Mouse (Mus musculus) lung, embryonic 14.5 days (tissue): ENCODE data around the gene Golph3l. TPM values are rescaled to one million over a fixed set of nuclear protein-coding genes. Genes with fewer than 3 reads are reported as not detected.
"Not testable (repeated sequence)": the region's sequence is repeated elsewhere in the genome, so short reads cannot be mapped to it uniquely, and the experiment has no call there.

Experiments used
- ATAC-seq: fragments of 200-750 bp; cut with Nextera tagmentation; 2 replicates; pipeline ENCODE4 v1.8.0; 2017; ENCODE audit warnings: mild to moderate bottlenecking, moderate TSS enrichment, moderate library complexity; ENCODE audit not compliant: insufficient read depth
- DNase-seq: peaks from one replicate; pipeline ENCODE4 v3.0.0-alpha.2; 2015
- H3K27ac ChIP-seq: fragments of 300-500 bp; sonication (generic); 2 replicates; pipeline ENCODE4 v1.5.1; 2014; ENCODE audit warnings: low read depth, mild to moderate bottlenecking, moderate library complexity
- H3K27me3 ChIP-seq: fragments of 300-500 bp; sonication (generic); 2 replicates; pipeline ENCODE4 v1.6.1; 2014; ENCODE audit warnings: low read length, control low read depth; ENCODE audit not compliant: insufficient read depth
- H3K36me3 ChIP-seq: fragments of 300-500 bp; sonication (generic); 2 replicates; pipeline ENCODE4 v1.6.1; 2014; ENCODE audit warnings: control low read depth; ENCODE audit not compliant: insufficient read depth
- H3K4me1 ChIP-seq: fragments of 300-500 bp; sonication (generic); 2 replicates; pipeline ENCODE4 v1.6.1; 2014; ENCODE audit warnings: antibody characterized with exemption, control low read depth; ENCODE audit not compliant: insufficient read depth
- H3K4me2 ChIP-seq: fragments of 300-500 bp; sonication (generic); 2 replicates; pipeline ENCODE4 v1.6.1; 2014; ENCODE audit warnings: mild to moderate bottlenecking
- H3K4me3 ChIP-seq: fragments of 300-500 bp; sonication (generic); 2 replicates; pipeline ENCODE4 v1.5.1; 2014; ENCODE audit warnings: low read depth, low read length
- H3K9ac ChIP-seq: fragments of 300-500 bp; sonication (generic); 2 replicates; pipeline ENCODE4 v1.6.1; 2014
- H3K9me3 ChIP-seq: fragments of 300-500 bp; sonication (generic); 2 replicates; pipeline ENCODE4 v1.6.1; 2016; ENCODE audit warnings: low read depth, low read length, control low read depth
- CTCF ChIP-seq: IDR thresholded peaks from 2 replicates; pipeline ENCODE4 v1.5.1; 2016; ENCODE audit warnings: antibody characterized with exemption, low read depth
- WGBS: fragments of 180-500 bp; shearing (Covaris S2); extraction: QIAGEN DNeasy Blood & Tissue Kit; methylation state at CpG from one replicate; pipeline ENCODE4 v1.1.7; 2014; 5-methylcytosine and 5-hydroxymethylcytosine counted together
- polyA plus RNA-seq: library from polyadenylated mRNA; unstranded; fragments of >200 nt; fragmentation: Nextera tagmentation; extraction: Ambion mirVana; gene quantifications from 2 replicates; pipeline ENCODE4 v1.2.1, GENCODE M21; 2014

Gene Golph3l
- polyA plus RNA-seq, 1 experiment from 2014 or later: 29.3 TPM

GRCm38 (mm10) chr3:95606096-95606495 is 17.4 kb downstream of the Golph3l start:
- Histone ChIP-seq H3K36me3 (peaks cover 30% of the 10 kb centered on the region), H3K9me3 (no peaks in the 10 kb centered on the region), H3K4me3 (no peak overlapping the region), H3K4me2 (no peak overlapping the region), H3K9ac (no peak overlapping the region), H3K4me1 (no peaks in the 10 kb centered on the region), H3K27me3 (no peaks in the 10 kb centered on the region), H3K27ac (no peak overlapping the region)
- DNase-seq (peak; percentile 56), ATAC-seq (no peak)
- WGBS: 78% methylated on average over 3 of the region's 3 CpGs
- no peak for TF ChIP-seq CTCF

GRCm38 (mm10) chr3:95609195-95609594 is 20.5 kb downstream of the Golph3l start:
- DNase-seq (no peak), ATAC-seq (no peak)
- 59% methylated on average over 3 of the region's 3 CpGs for WGBS
- no peak for TF ChIP-seq CTCF
- no peak overlapping the region for H3K4me2 ChIP-seq
- no peaks in the 10 kb centered on the region for H3K4me1 ChIP-seq
- H3K27me3 ChIP-seq: no peaks in the 10 kb centered on the region
- no peak overlapping the region for H3K9ac ChIP-seq
- no peak overlapping the region for H3K4me3 ChIP-seq
- H3K27ac ChIP-seq: no peak overlapping the region
- no peaks in the 10 kb centered on the region for H3K9me3 ChIP-seq
- H3K36me3 ChIP-seq: peaks cover 38% of the 10 kb centered on the region

GRCm38 (mm10) chr3:95613996-95614395 is 25.3 kb downstream of the Golph3l start:
- Histone ChIP-seq H3K27ac (no peak overlapping the region), H3K4me3 (no peak overlapping the region), H3K36me3 (peaks cover 41% of the 10 kb centered on the region), H3K9me3 (no peaks in the 10 kb centered on the region), H3K9ac (no peak overlapping the region), H3K4me2 (no peak overlapping the region), H3K4me1 (no peaks in the 10 kb centered on the region), H3K27me3 (no peaks in the 10 kb centered on the region)
- DNase-seq (no peak), ATAC-seq (no peak)
- 100% methylated on average over 1 of the region's 1 CpGs for WGBS
- TF ChIP-seq CTCF: no peak

GRCm38 (mm10) chr3:95618511-95618910 is 29.8 kb downstream of the Golph3l start:
- DNase-seq (no peak), ATAC-seq (no peak)
- Histone ChIP-seq H3K9ac (no peak overlapping the region), H3K36me3 (peaks cover 28% of the 10 kb centered on the region), H3K27ac (no peak overlapping the region), H3K4me2 (no peak overlapping the region), H3K27me3 (no peaks in the 10 kb centered on the region), H3K4me1 (no peaks in the 10 kb centered on the region), H3K4me3 (no peak overlapping the region), H3K9me3 (no peaks in the 10 kb centered on the region)
- TF ChIP-seq CTCF: no peak
- 58% methylated on average over 1 of the region's 1 CpGs for WGBS

GRCm38 (mm10) chr3:95621241-95621640 is 32.5 kb downstream of the Golph3l start:
- Histone ChIP-seq H3K36me3 (peaks cover 23% of the 10 kb centered on the region), H3K9me3 (no peaks in the 10 kb centered on the region), H3K4me3 (no peak overlapping the region), H3K27me3 (no peaks in the 10 kb centered on the region), H3K4me2 (no peak overlapping the region), H3K27ac (no peak overlapping the region), H3K9ac (no peak overlapping the region), H3K4me1 (no peaks in the 10 kb centered on the region)
- DNase-seq: no peak
- TF ChIP-seq CTCF: no peak
- 69% methylated on average over 1 of the region's 1 CpGs for WGBS
- no peak for ATAC-seq

GRCm38 (mm10) chr3:95622421-95622820 is 33.7 kb downstream of the Golph3l start:
- H3K4me1 ChIP-seq, H3K9me3 ChIP-seq, H3K4me2 ChIP-seq, H3K9ac ChIP-seq, ATAC-seq, H3K4me3 ChIP-seq, DNase-seq, H3K27ac ChIP-seq, H3K27me3 ChIP-seq: not testable (repeated sequence)
- peaks cover 23% of the 10 kb centered on the region for H3K36me3 ChIP-seq
- 92% methylated on average over 20 of the region's 20 CpGs for WGBS

GRCm38 (mm10) chr3:95623551-95623950 is 34.8 kb downstream of the Golph3l start:
- Histone ChIP-seq H3K4me1 (no peaks in the 10 kb centered on the region), H3K4me3 (no peak overlapping the region), H3K27ac (no peak overlapping the region), H3K9me3 (no peaks in the 10 kb centered on the region), H3K4me2 (no peak overlapping the region), H3K9ac (no peak overlapping the region), H3K27me3 (no peaks in the 10 kb centered on the region), H3K36me3 (peaks cover 26% of the 10 kb centered on the region)
- no peak for TF ChIP-seq CTCF
- no peak for DNase-seq
- ATAC-seq: no peak
- WGBS: 51% methylated on average over 2 of the region's 2 CpGs

DNA sequence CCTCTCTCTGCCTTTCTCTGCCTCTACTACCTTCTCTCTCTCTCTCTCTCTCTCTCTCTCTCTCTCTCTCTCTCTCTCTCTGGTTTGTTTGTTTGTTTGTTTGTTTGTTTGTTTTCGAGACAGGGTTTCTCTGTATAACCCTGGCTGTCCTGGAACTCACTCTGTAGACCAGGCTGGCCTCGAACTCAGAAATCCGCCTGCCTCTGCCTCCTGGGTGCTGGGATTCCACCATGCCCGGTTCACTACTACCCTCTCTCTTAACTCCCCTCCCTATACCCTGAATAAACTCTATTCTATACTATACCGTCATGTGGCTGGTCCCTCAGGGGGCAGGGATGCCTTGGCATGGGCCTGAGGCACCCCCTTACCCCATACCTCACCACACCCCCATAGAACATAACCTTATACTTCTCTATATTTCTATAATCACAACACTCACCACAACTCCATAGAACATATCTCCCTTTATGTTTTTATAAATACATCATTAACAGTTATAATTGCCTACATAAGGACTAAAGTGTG is 35.3 kb downstream of the Golph3l start:
- H3K4me2 ChIP-seq: peak overlapping the region; percentile 56
- H3K27ac ChIP-seq: peak overlapping the region; percentile 81
- 59% methylated on average over 5 of the region's 5 CpGs for WGBS
- not testable (repeated sequence) for H3K4me1 ChIP-seq, DNase-seq, H3K9me3 ChIP-seq, H3K27me3 ChIP-seq
- H3K4me3 ChIP-seq: peak overlapping the region; percentile 55
- 0 out of 2 replicates have a peak, but pooled peaks have one; percentile 3 for ATAC-seq
- H3K9ac ChIP-seq: peak overlapping the region; percentile 41
- peaks cover 31% of the 10 kb centered on the region for H3K36me3 ChIP-seq
